Mouse (Mus musculus): Measurements from ENCODE around the gene Crtc3. TPM values are rescaled to one million over a fixed set of nuclear protein-coding genes. Genes with fewer than 3 reads are reported as not detected.

The Crtc3 gene
- total RNA-seq, 2 experiments from 2014 or later, result 21.0 to 24.4 TPM

GRCm38 (mm10) chr7:80539581-80539980, 149.1 kb downstream of the Crtc3 start:
- TF ChIP-seq CTCF (conservative IDR thresholded peaks at IDR 0.05), result no peak
- Histone ChIP-seq H3K27ac (no peak overlapping the region), H3K4me3 (no peak overlapping the region)
- DNase-seq (ENCODE audit: low spot score in 2 of 2), result no peak

Other genes starting within 250 kb of the Crtc3 start
- 1 to 10 TPM; 3.1 to 4.3 TPM for gene Blm, start 153.8 kb downstream of the Crtc3 start, total RNA-seq (2021)
- 10 to 100 TPM; 19.4 to 21.6 TPM for gene Iqgap1, start 137.1 kb upstream of the Crtc3 start, total RNA-seq (2021)
- gene Zscan2, start 172.0 kb upstream of the Crtc3 start, total RNA-seq (2021), result 10 to 100 TPM; 15.1 to 17.4 TPM
- 10 to 100 TPM; 31.2 to 33.3 TPM for gene Wdr73, start 212.4 kb upstream of the Crtc3 start, total RNA-seq (2021)
- gene Nmb, start 216.2 kb upstream of the Crtc3 start, total RNA-seq (2021), result 10 to 100 TPM; 10.7 to 13.7 TPM